Mouse (Mus musculus) C2C12 (cell line): ENCODE data around the gene Lgals3bp.

Experiments
- CEBPB ChIP-seq: IDR thresholded peaks from one replicate; pipeline ENCODE4 v1.6.1; 2011; ENCODE audit warnings: low read depth, mild to moderate bottlenecking, control low read depth, moderate library complexity
- CTCF ChIP-seq: IDR thresholded peaks from one replicate; pipeline ENCODE4 v1.5.1; 2011; ENCODE audit not compliant: control insufficient read depth, insufficient read depth, insufficient read length
- MAX ChIP-seq: IDR thresholded peaks from one replicate; pipeline ENCODE4 v1.6.1; 2011; ENCODE audit warnings: mild to moderate bottlenecking, control low read depth
- MYOD1 ChIP-seq: IDR thresholded peaks from one replicate; pipeline ENCODE4 v1.6.1; 2011; ENCODE audit warnings: low read depth; ENCODE audit not compliant: control insufficient read depth, insufficient read length
- MYOG ChIP-seq: IDR thresholded peaks from one replicate; pipeline ENCODE4 v1.6.1; 2011; ENCODE audit not compliant: control insufficient read depth, insufficient read length; ENCODE audit errors: extremely low read depth
- USF1 ChIP-seq: IDR thresholded peaks from one replicate; pipeline ENCODE4 v1.6.1; 2011; ENCODE audit warnings: low read depth, mild to moderate bottlenecking, control low read depth, moderate library complexity

DNA sequence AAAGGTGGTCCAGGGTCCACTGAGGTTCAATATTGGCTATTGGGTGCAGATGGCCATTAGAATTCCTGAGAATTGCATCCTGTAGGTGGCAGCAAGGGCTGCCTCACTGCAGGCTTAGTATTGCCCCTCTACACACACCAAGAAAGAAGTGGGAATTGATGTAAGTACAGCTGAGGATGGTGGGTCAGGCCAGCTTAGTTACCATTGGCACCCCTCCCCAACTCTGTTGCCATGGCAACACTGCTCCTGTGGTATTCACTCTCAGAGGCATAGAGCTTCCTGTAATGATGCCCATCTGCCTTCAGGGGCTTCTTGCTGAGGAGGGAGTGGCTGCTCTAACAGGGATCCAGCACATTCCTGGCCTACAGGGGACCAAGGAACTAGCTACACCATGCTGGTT, 26.9 kb downstream of the Lgals3bp start:
- TF ChIP-seq CTCF (no peak), MYOD1 (no peak), USF1 (no peak), MAX (no peak), MYOG (no peak), CEBPB (no peak)
